Mouse (Mus musculus) kidney, adult 2 months (tissue): Measurements from ENCODE around the gene Rab3b.

ENCODE experiments used
- CTCF ChIP-seq: fragments of 200-500 bp; conservative IDR thresholded peaks from 2 replicates; pipeline ENCODE4 v1.5.1; 2011; ENCODE audit warnings: low read depth, mild to moderate bottlenecking, control low read depth, low read length, moderate library complexity, mixed read lengths; ENCODE audit not compliant: insufficient read depth, insufficient read length
- POLR2A ChIP-seq: fragments of 200-500 bp; IDR thresholded peaks from one replicate; pipeline ENCODE4 v1.6.1; 2011; ENCODE audit warnings: low read depth, low read length, control low read depth

GRCm38 (mm10) chr4:108950201-108950600, 71.3 kb downstream of the Rab3b start:
- TF ChIP-seq CTCF (no peak), POLR2A (no peak)
